Mouse (Mus musculus): ENCODE measurements around the gene Srsf3.

GRCm38 (mm10) chr17:29072701-29073307, 40.4 kb downstream of the Srsf3 start:
- no peak for TF ChIP-seq CTCF (IDR thresholded peaks at IDR 0.05; ENCODE audit: control insufficient read depth, insufficient read depth, low read length)
- TF ChIP-seq POLR2A (IDR thresholded peaks at IDR 0.05; ENCODE audit: borderline replicate concordance, control insufficient read depth, low read depth, low read length): no peak

All from bone marrow, adult 2 months (tissue).